Comparison of ENCODE assay signal across 18 mouse cellular contexts in the genomic region with DNA sequence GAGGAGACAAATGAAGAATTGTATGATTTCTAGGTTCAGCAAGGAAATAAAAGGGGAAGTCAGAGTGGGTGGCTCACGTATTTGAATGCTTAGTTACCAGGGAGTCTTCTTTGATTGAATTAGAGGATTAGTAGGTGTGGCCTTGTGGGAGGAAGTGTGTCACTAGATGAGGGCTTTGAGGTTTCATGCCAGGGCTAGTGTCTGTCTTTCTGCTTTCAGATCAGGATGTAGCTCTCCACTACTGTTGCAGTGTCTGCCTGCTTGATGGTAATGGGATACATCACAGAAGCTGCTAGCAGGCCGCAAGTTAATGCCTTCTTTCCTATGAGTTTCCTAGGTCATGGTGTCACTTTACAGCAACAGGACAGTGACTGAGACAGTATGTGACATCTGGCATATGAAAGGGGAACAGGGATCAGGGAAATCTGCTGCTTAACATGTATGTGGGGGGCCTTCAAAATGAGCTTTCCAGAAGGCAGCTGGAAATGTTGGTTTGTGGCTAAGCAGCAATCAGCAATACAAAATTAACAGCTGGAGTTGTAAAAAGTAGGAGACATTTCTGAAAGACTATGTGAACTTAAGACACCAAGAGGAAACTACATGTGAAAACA. TPM values are rescaled to one million over a fixed set of nuclear protein-coding genes. Genes with fewer than 3 reads are reported as not detected.
DNase-seq lines count a peak whose midpoint lies in the region; ATAC-seq lines count a peak whose summit lies in the region.
"Had no signal": no experiment of that assay in that cellular context is flagged by ENCODE, and none has a peak within 500 bp of the region (broad histone marks: within the 10 kb centered on the region; RNA-seq: fewer than 3 reads in every experiment).

No protein-coding gene starts in this region.

- ATAC-seq in kidney, embryonic 15.5 days (replicated peaks; ENCODE audit: low FRiP score): peak; percentile 64
- ATAC-seq in activated CD4-positive, CD25-positive, alpha-beta regulatory T cell, adult 4 months: peak; percentile 97
- ATAC-seq in erythroid progenitor cell, adult 5-6 weeks (replicated peaks; ENCODE audit: low FRiP score, poor library complexity, severe bottlenecking): no peak

- 34% methylated on average over 2 of the region's 2 CpGs for WGBS in kidney, embryonic 15.5 days

- no peaks in the 10 kb centered on the region for H3K4me1 ChIP-seq in kidney, embryonic 15.5 days
- H3K4me1 ChIP-seq: hindbrain, embryonic 10.5 days; limb, embryonic 12.5 days; neural tube, embryonic 15.5 days had no signal

- no peaks in the 10 kb centered on the region for H3K27me3 ChIP-seq in kidney, embryonic 15.5 days
- H3K27me3 ChIP-seq: limb, embryonic 12.5 days; neural tube, embryonic 15.5 days had no signal

- no peak overlapping the region for H3K4me3 ChIP-seq in kidney, embryonic 15.5 days (replicated peaks)
- H3K4me3 ChIP-seq: hindbrain, embryonic 10.5 days; limb, embryonic 12.5 days; neural tube, embryonic 15.5 days had no signal

- no peak overlapping the region for H3K27ac ChIP-seq in kidney, embryonic 15.5 days
- H3K27ac ChIP-seq: hindbrain, embryonic 10.5 days; limb, embryonic 12.5 days; neural tube, embryonic 15.5 days had no signal

- no peak overlapping the region for H3K9ac ChIP-seq in kidney, embryonic 15.5 days
- H3K9ac ChIP-seq: limb, embryonic 12.5 days; lung, embryonic 14.5 days; neural tube, embryonic 15.5 days had no signal

- DNase-seq in kidney, adult 18-20 months: no peak
- peak; percentile 65 to 76 for DNase-seq in B cell, adult 2 months
- DNase-seq in mesoderm, embryonic 11.5 days (ENCODE audit: low read depth, low spot score): peak; percentile 22
- DNase-seq in heart, adult 11 months: no peak
- no peak for DNase-seq in layer of hippocampus, adult 11-12 months (ENCODE audit: low spot score)
- DNase-seq: kidney, adult 9 months; lung, embryonic 14.5 days; midbrain, embryonic 14.5 days; right cerebral cortex, postnatal 25 days; thymus, adult 2 months had no signal

- no peak overlapping the region for H3K4me2 ChIP-seq in kidney, embryonic 15.5 days
- H3K4me2 ChIP-seq: limb, embryonic 12.5 days; lung, embryonic 14.5 days; neural tube, embryonic 15.5 days had no signal

- H3K9me3 ChIP-seq in kidney, embryonic 15.5 days (replicated peaks): no peaks in the 10 kb centered on the region
- H3K9me3 ChIP-seq: hindbrain, embryonic 10.5 days; limb, embryonic 12.5 days; neural tube, embryonic 15.5 days had no signal

- no peaks in the 10 kb centered on the region for H3K36me3 ChIP-seq in kidney, embryonic 15.5 days
- H3K36me3 ChIP-seq: hindbrain, embryonic 10.5 days; limb, embryonic 12.5 days; neural tube, embryonic 15.5 days had no signal

RNA-seq across cellular contexts. Expression of a gene that starts 11.4 kb away (rescaled TPM):
- not detected in 2 replicates for polyA plus RNA-seq in kidney, embryonic 15.5 days (2015; fragmentation: Nextera tagmentation; extraction: Ambion mirVana)
- not detected for polyA plus RNA-seq in activated CD4-positive, CD25-positive, alpha-beta regulatory T cell, adult 4 months (2017; shearing (Covaris generic))
- total RNA-seq in erythroid progenitor cell, adult 5-6 weeks (2015; ENCODE audit: low replicate concordance): not detected in 2 replicates
- total RNA-seq in erythroid progenitor cell, adult 5-6 weeks (2017; ENCODE audit: low replicate concordance): not detected in 2 replicates
- total RNA-seq: layer of hippocampus, postnatal 10 days had no signal
- polyA plus RNA-seq: brain, embryonic 14.5 days; hindbrain, embryonic 10.5 days; limb, embryonic 12.5 days; lung, embryonic 14.5 days; midbrain, embryonic 14.5 days; neural tube, embryonic 15.5 days; thymus, adult 2 months had no signal

RNA-seq across cellular contexts. Expression of a gene that starts 25.9 kb away (rescaled TPM):
- not detected in 2 replicates for polyA plus RNA-seq in kidney, embryonic 15.5 days (2015; fragmentation: Nextera tagmentation; extraction: Ambion mirVana)
- polyA plus RNA-seq in activated CD4-positive, CD25-positive, alpha-beta regulatory T cell, adult 4 months (2017; shearing (Covaris generic)): not detected
- not detected in 2 replicates for total RNA-seq in erythroid progenitor cell, adult 5-6 weeks (2015; ENCODE audit: low replicate concordance)
- total RNA-seq in erythroid progenitor cell, adult 5-6 weeks (2017; ENCODE audit: low replicate concordance): 1.9 TPM in 1 of 2 replicates, not detected in the other
- polyA plus RNA-seq: brain, embryonic 14.5 days; hindbrain, embryonic 10.5 days; limb, embryonic 12.5 days; lung, embryonic 14.5 days; midbrain, embryonic 14.5 days; neural tube, embryonic 15.5 days; thymus, adult 2 months had no signal

RNA-seq across cellular contexts. Expression of a gene that starts 31.7 kb away (rescaled TPM):
- not detected in 2 replicates for polyA plus RNA-seq in kidney, embryonic 15.5 days (2015; fragmentation: Nextera tagmentation; extraction: Ambion mirVana)
- polyA plus RNA-seq in activated CD4-positive, CD25-positive, alpha-beta regulatory T cell, adult 4 months (2017; shearing (Covaris generic)): not detected
- total RNA-seq in erythroid progenitor cell, adult 5-6 weeks (2015; ENCODE audit: low replicate concordance): not detected in 2 replicates
- 1.9 TPM in 1 of 2 replicates, not detected in the other for total RNA-seq in erythroid progenitor cell, adult 5-6 weeks (2017; ENCODE audit: low replicate concordance)
- polyA plus RNA-seq: brain, embryonic 14.5 days; hindbrain, embryonic 10.5 days; limb, embryonic 12.5 days; lung, embryonic 14.5 days; midbrain, embryonic 14.5 days; neural tube, embryonic 15.5 days; thymus, adult 2 months had no signal

RNA-seq across cellular contexts. Expression of a gene that starts 37.5 kb away (rescaled TPM):
- polyA plus RNA-seq in kidney, embryonic 15.5 days (2015; fragmentation: Nextera tagmentation; extraction: Ambion mirVana): not detected in 2 replicates
- not detected for polyA plus RNA-seq in activated CD4-positive, CD25-positive, alpha-beta regulatory T cell, adult 4 months (2017; shearing (Covaris generic))
- total RNA-seq in erythroid progenitor cell, adult 5-6 weeks (2015; ENCODE audit: low replicate concordance): not detected in 2 replicates
- 1.9 TPM in 1 of 2 replicates, not detected in the other for total RNA-seq in erythroid progenitor cell, adult 5-6 weeks (2017; ENCODE audit: low replicate concordance)
- polyA plus RNA-seq: brain, embryonic 14.5 days; hindbrain, embryonic 10.5 days; limb, embryonic 12.5 days; lung, embryonic 14.5 days; midbrain, embryonic 14.5 days; neural tube, embryonic 15.5 days; thymus, adult 2 months had no signal

RNA-seq across cellular contexts. Expression of a gene that starts 43.3 kb away (rescaled TPM):
- polyA plus RNA-seq in kidney, embryonic 15.5 days (2015; fragmentation: Nextera tagmentation; extraction: Ambion mirVana): not detected in 2 replicates
- polyA plus RNA-seq in activated CD4-positive, CD25-positive, alpha-beta regulatory T cell, adult 4 months (2017; shearing (Covaris generic)): not detected
- not detected in 2 replicates for total RNA-seq in erythroid progenitor cell, adult 5-6 weeks (2015; ENCODE audit: low replicate concordance)
- 1.9 TPM in 1 of 2 replicates, not detected in the other for total RNA-seq in erythroid progenitor cell, adult 5-6 weeks (2017; ENCODE audit: low replicate concordance)
- polyA plus RNA-seq: brain, embryonic 14.5 days; hindbrain, embryonic 10.5 days; limb, embryonic 12.5 days; lung, embryonic 14.5 days; midbrain, embryonic 14.5 days; neural tube, embryonic 15.5 days; thymus, adult 2 months had no signal

Comparison
In these comparisons a context has a peak if more than half of its experiments do, and no peak if none do; other contexts are left out.
1. DNase-seq: peak in B cell, adult 2 months (2 of 2) and mesoderm, embryonic 11.5 days (single experiment); none in kidney, adult 18-20 months (single experiment), heart, adult 11 months (single experiment) and layer of hippocampus, adult 11-12 months (single experiment).